Mouse (Mus musculus) heart, embryonic 16.5 days (tissue): Measurements from ENCODE around the gene Coa3. TPM values are rescaled to one million over a fixed set of nuclear protein-coding genes. Genes with fewer than 3 reads are reported as not detected.
"Not testable (repeated sequence)": the region's sequence is repeated elsewhere in the genome, so short reads cannot be mapped to it uniquely, and the experiment has no call there.

ENCODE experiments used
- ATAC-seq: fragments of 200-750 bp; cut with Nextera tagmentation; replicated peaks from 2 replicates; pipeline ENCODE4 v1.8.0; 2017; ENCODE audit warnings: moderate number of reproducible peaks; ENCODE audit not compliant: insufficient read depth, low FRiP score; ENCODE audit errors: extremely low read depth
- H3K27ac ChIP-seq: fragments of 300-500 bp; sonication (generic); 2 replicates; pipeline ENCODE4 v1.5.1; 2014; ENCODE audit warnings: mild to moderate bottlenecking, low read length, control low read depth, moderate library complexity
- H3K27me3 ChIP-seq: fragments of 300-500 bp; sonication (generic); 2 replicates; pipeline ENCODE4 v1.6.1; 2014; ENCODE audit warnings: low read length, mixed read lengths; ENCODE audit not compliant: control insufficient read depth, insufficient read depth
- H3K36me3 ChIP-seq: fragments of 300-500 bp; sonication (generic); 2 replicates; pipeline ENCODE4 v1.6.1; 2014; ENCODE audit not compliant: control insufficient read depth, insufficient read depth
- H3K4me1 ChIP-seq: fragments of 300-500 bp; sonication (generic); 2 replicates; pipeline ENCODE4 v1.6.1; 2014; ENCODE audit warnings: low read length, mixed read lengths; ENCODE audit not compliant: control insufficient read depth, insufficient read depth
- H3K4me2 ChIP-seq: fragments of 300-500 bp; sonication (generic); 2 replicates; pipeline ENCODE4 v1.6.1; 2014; ENCODE audit warnings: low read depth, mild to moderate bottlenecking, control low read depth, low read length
- H3K4me3 ChIP-seq: fragments of 300-500 bp; sonication (generic); 2 replicates; pipeline ENCODE4 v1.5.1; 2014; ENCODE audit warnings: mild to moderate bottlenecking, control low read depth, low read length
- H3K9ac ChIP-seq: fragments of 300-500 bp; sonication (generic); 2 replicates; pipeline ENCODE4 v1.6.1; 2014; ENCODE audit warnings: low read length, control low read depth
- H3K9me3 ChIP-seq: fragments of 300-500 bp; sonication (generic); replicated peaks from 2 replicates; pipeline ENCODE4 v1.6.1; 2016; ENCODE audit warnings: low read length; ENCODE audit not compliant: control insufficient read depth
- WGBS: fragments of 180-500 bp; shearing (Covaris S2); extraction: QIAGEN DNeasy Blood & Tissue Kit; methylation state at CpG from one replicate; pipeline ENCODE4 v1.1.7; 2014; 5-methylcytosine and 5-hydroxymethylcytosine counted together
- polyA plus RNA-seq: library from polyadenylated mRNA; unstranded; fragments of >200 nt; fragmentation: Nextera tagmentation; extraction: Ambion mirVana; gene quantifications from 2 replicates; pipeline ENCODE4 v1.2.1, GENCODE M21; 2015

The Coa3 gene
- polyA plus RNA-seq: 166 and 175 TPM in 2 replicates

DNA sequence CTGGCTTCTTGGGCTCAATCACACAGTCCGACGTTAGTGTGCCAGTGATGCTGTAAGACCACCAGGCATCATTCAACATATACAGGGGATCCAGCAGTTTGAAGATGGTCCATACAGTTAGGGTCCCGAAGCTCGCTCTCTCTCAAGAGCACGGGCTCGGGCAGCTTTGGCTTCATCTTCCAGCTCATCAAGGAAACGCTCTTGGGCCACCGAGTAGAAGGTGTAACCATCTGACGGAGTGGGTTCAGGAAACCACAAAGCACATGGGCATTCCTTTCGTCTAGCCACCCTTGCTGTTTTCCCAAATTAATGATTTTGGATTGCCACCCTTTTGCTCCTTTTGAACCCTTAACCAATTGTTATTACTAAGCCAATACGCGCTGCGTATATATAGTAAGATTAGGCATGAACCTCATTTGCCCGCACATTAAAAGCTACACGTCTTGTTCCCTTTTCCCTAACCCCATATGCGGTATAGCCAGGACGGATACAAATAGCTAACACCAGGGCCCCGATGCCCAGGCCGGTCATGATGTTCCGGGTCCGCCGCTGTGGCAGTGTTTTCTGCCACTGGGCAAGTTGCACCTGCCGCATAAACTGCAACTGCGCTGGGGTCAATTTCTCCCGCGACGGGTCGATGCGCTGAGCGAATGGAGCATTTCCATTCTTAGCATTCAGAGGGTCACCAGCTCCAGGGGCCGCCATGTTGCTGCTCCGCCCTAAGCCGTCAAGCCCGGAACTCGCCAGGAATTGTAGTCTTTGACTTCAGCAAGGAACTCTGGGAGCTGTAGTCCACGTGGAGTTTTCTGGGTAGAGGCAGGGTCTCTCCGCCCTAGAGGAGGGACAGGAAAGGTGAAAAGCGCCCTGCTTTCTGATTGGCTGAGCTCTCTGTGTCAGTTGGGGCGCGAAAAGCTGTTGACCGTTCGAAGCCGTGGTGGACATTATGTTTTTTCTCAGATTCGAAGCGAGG, at the start of gene Coa3, which contains the start of gene Cntd1:
TSS of gene Coa3 (minus strand) at position 892 of the 970 bp plus-strand sequence.
TSS of gene Cntd1 (plus strand) at position 790 of the 970 bp plus-strand sequence.
- peak; percentile 96 for ATAC-seq
- peak within 1 kb of the TSS; percentile 89 for H3K4me3 ChIP-seq
- WGBS: 7% methylated on average over 45 of the region's 45 CpGs
- H3K9ac ChIP-seq: peak within 1 kb of the TSS; percentile 94
- H3K36me3 ChIP-seq: no peaks in the 10 kb centered on the region
- no peaks in the 10 kb centered on the region for H3K9me3 ChIP-seq
- no peaks in the 10 kb centered on the region for H3K27me3 ChIP-seq
- peaks cover 18% of the 10 kb centered on the region for H3K4me1 ChIP-seq
- H3K27ac ChIP-seq: peak within 1 kb of the TSS; percentile 77
- H3K4me2 ChIP-seq: peak within 1 kb of the TSS; percentile 84

DNA sequence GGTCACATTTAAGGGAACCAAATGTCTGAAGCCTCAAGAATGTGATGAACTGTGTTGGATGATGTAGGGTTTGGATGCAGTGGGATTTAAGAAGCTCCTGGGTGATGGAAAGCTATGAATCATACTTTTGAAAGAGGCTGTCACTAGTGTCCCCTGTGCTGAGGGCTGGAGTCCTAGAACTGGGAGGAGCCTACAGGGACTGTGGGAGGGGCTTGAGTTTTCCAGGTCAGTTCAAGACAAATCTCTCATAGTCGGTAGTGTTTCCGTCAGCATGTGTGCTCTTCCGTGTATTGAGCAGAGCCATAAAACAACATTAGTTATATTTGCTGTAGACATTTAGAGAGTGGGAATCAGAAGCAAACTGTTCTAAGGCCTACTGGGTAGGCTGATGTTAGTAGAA, 48.4 kb upstream of the Coa3 start:
- Histone ChIP-seq H3K9ac (no peak overlapping the region), H3K27ac (no peak overlapping the region), H3K36me3 (peaks cover 16% of the 10 kb centered on the region), H3K27me3 (no peaks in the 10 kb centered on the region), H3K4me1 (peaks cover 10% of the 10 kb centered on the region), H3K4me2 (no peak overlapping the region), H3K4me3 (no peak overlapping the region), H3K9me3 (no peaks in the 10 kb centered on the region)
- ATAC-seq: no peak
- WGBS: 43% methylated on average over 3 of the region's 3 CpGs

DNA sequence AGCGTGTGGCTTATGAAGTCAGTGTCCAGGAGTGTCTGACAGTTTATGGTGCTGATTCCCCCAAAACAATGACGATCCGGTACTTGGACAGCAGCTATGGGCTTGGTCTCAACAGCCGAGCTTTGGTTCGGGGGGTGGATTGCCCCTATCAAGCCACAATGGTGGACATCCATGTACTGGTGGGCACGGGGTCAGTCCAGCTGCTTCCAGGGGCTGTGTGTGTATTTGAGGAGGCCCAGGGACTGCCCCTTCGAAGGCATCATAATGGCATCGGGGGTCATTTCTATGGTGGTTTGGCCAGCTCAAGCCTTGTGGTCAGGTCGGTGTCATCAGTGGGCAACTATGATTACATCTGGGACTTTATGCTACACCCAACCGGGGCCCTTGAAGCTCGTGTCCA, 47.2 kb upstream of the Coa3 start:
- 84% methylated on average over 11 of the region's 11 CpGs for whole genome bisulfite sequencing
- no peak for ATAC-seq
- Histone ChIP-seq H3K4me3 (no peak overlapping the region), H3K36me3 (peaks cover 27% of the 10 kb centered on the region), H3K27me3 (no peaks in the 10 kb centered on the region), H3K9me3 (no peaks in the 10 kb centered on the region), H3K4me2 (no peak overlapping the region), H3K9ac (no peak overlapping the region), H3K27ac (no peak overlapping the region), H3K4me1 (peaks cover 10% of the 10 kb centered on the region)

DNA sequence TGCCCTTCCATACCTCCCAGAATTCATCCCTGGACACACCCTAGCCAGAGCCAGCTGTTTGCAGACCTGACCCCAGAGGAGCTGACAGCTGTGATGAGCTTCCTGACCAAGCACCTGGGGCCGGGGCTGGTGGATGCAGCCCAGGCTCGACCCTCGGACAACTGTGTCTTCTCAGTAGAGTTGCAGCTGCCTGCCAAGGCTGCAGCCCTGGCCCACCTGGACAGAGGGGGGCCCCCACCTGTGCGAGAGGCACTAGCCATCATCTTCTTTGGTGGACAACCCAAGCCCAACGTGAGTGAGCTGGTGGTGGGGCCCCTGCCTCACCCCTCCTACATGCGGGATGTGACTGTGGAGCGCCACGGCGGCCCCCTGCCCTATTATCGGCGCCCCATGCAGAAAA, 46.3 kb upstream of the Coa3 start:
- not testable (repeated sequence) for H3K9me3 ChIP-seq, ATAC-seq, H3K4me2 ChIP-seq, H3K4me3 ChIP-seq, H3K9ac ChIP-seq, H3K27ac ChIP-seq, H3K27me3 ChIP-seq
- Histone ChIP-seq H3K4me1 (peaks cover 10% of the 10 kb centered on the region), H3K36me3 (peaks cover 36% of the 10 kb centered on the region)
- 91% methylated on average over 11 of the region's 11 CpGs for WGBS

DNA sequence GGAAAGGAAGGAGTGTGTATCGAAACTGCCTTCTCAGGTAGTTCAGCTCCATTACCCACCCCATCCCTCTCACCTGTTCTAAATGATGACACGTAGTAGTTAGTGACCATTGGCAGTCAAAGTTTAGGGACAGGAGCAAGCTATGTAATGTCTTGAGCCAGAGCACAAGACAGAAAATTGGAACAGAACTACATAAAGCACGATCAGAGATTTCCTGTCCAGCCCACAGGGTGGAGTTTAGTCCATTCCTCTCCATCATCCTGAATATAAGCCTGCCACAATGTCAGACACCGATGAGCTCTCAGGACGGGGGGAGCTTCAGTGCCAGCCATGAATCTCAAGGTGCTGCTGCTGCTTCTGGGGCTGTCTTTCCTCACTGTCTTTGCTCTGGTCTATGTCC, 45.8 kb upstream of the Coa3 start, which contains the start of gene Aoc2:
TSS of gene Aoc2 (plus strand) at position 301 of the 400 bp plus-strand sequence.
- 83% methylated on average over 5 of the region's 5 CpGs for WGBS
- Histone ChIP-seq H3K27ac (no peak within 1 kb of the TSS), H3K9ac (no peak within 1 kb of the TSS), H3K4me3 (no peak within 1 kb of the TSS), H3K4me2 (no peak within 1 kb of the TSS), H3K27me3 (no peaks in the 10 kb centered on the region), H3K9me3 (no peaks in the 10 kb centered on the region), H3K4me1 (peaks cover 10% of the 10 kb centered on the region), H3K36me3 (peaks cover 41% of the 10 kb centered on the region)
- ATAC-seq: no peak

DNA sequence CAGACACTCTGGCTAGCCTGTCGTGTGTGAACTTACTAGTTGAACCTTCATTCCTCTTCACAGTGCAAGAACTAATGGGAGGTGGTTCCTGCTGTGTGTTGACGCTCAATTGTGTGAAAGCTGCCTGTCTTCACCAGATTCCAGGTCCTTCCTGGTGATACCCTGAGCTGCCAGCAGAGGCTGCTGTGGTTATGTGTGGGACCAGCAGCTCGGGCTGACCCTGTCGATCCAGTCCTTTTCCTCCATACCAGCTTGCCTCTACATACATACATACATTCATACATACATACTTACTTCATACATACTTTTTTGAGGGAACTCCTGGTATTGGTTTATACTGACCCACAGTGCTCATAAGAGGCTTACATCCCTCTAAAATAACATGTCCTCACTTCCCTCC, 44.7 kb upstream of the Coa3 start:
- H3K9me3 ChIP-seq: no peaks in the 10 kb centered on the region
- no peak overlapping the region for H3K4me3 ChIP-seq
- H3K27me3 ChIP-seq: no peaks in the 10 kb centered on the region
- no peak overlapping the region for H3K4me2 ChIP-seq
- 12% methylated on average over 4 of the region's 4 CpGs for WGBS
- no peak overlapping the region for H3K27ac ChIP-seq
- peak; percentile 46; the same call in 1 of the 2 replicates for ATAC-seq
- no peak overlapping the region for H3K9ac ChIP-seq
- peaks cover 3% of the 10 kb centered on the region; the same call in 1 of the 2 replicates for H3K4me1 ChIP-seq
- H3K36me3 ChIP-seq: peaks cover 47% of the 10 kb centered on the region

DNA sequence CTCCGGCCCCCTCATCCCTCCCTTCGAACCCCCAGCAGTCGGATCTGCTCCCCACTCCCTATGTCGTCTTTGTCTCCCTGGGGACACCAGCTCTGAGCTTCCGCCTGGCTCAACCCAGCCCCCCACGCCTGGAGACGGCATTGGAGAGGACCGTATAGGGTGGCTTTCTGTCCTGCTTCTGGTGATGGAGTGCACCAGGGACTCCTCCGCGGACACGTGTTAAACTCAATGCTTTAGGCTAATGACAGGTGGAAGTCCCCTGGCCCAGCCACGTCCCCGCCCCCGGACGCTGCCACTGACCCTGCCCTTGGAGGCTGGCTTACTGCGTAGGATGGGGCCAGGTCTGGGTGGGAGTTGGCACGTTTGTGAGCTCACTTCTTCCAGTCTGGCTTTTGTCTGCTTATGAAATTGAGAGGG, 37.6 kb upstream of the Coa3 start:
- peak; percentile 15; the same call in 1 of the 2 replicates for ATAC-seq
- Histone ChIP-seq H3K9ac (peak overlapping the region; percentile 89), H3K27ac (peak overlapping the region; percentile 77), H3K4me3 (peak overlapping the region; percentile 97), H3K27me3 (no peaks in the 10 kb centered on the region), H3K36me3 (peaks cover 29% of the 10 kb centered on the region), H3K4me2 (peak overlapping the region; percentile 86), H3K9me3 (no peaks in the 10 kb centered on the region), H3K4me1 (peaks cover 16% of the 10 kb centered on the region)
- WGBS: 1% methylated on average over 17 of the region's 17 CpGs

DNA sequence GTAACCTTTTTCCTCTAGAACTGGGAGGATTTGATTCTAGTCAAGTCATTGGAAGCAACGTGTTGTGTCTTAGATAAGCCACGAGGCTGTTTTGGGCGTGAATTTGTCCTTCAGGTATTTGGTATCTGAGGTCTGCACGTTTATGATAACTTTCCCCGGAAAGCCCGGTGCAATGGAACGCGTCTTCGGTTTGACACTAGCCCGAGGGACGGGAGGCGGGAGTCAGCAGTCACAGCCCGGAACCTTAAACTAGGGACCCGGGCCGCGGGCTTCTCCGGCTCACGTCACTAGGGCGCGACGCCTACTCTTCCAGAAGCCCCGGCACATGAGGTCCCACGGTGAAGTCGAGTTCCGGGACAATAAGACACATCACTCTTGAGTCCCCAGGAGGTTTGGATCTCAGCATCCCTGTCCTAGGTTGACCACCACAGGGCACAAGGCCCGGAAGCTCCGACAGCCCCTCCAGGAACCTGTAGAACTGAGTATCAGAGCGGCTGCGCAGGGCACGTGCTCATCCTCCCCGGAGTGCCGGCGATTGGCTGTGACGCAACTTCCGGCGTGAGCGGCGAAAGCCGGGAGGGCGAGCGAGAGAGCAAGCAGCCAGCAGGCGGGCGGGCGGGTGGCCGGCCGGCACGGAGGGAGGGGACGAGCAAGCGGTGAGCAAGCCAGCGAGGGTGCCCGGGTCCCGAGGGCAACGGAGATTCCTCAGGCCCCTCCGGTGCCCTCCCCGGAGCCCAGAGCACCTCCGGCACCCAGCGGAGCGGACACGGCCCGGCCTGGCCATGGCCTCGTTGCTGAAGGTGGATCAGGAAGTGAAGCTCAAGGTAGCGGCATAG, 37.0 kb upstream of the Coa3 start, which contains the start of gene Psme3:
TSS of gene Psme3 (plus strand) at position 549 of the 836 bp plus-strand sequence.
- H3K4me2 ChIP-seq: peak within 1 kb of the TSS; percentile 86
- H3K27me3 ChIP-seq: no peaks in the 10 kb centered on the region
- peak within 1 kb of the TSS; percentile 77 for H3K27ac ChIP-seq
- peaks cover 16% of the 10 kb centered on the region for H3K4me1 ChIP-seq
- under 1% methylated on average over 62 of the region's 62 CpGs for WGBS
- H3K36me3 ChIP-seq: peaks cover 22% of the 10 kb centered on the region
- no peaks in the 10 kb centered on the region for H3K9me3 ChIP-seq
- H3K9ac ChIP-seq: peak within 1 kb of the TSS; percentile 89
- peak within 1 kb of the TSS; percentile 97 for H3K4me3 ChIP-seq
- peak; percentile 89 for ATAC-seq
